Mouse (Mus musculus): ENCODE measurements around the gene Gm20388. TPM values are rescaled to one million over a fixed set of nuclear protein-coding genes. Genes with fewer than 3 reads are reported as not detected.

Gm20388 gene
- total RNA-seq, 2 experiments from 2014 or later = not detected

- peak; percentile 59 to 70 for DNase-seq (ENCODE audit: low spot score in 2 of 2)
Observed at GRCm38 (mm10) chr8:122834971-122835370, 2924.3 kb downstream of the Gm20388 start.

- no peak for DNase-seq (ENCODE audit: low spot score in 2 of 2)
Observed at GRCm38 (mm10) chr8:122836199-122836598, 2925.6 kb downstream of the Gm20388 start.

- DNase-seq (ENCODE audit: low spot score in 2 of 2) = no peak
Observed at GRCm38 (mm10) chr8:122836696-122837095, 2926.1 kb downstream of the Gm20388 start.

DNA sequence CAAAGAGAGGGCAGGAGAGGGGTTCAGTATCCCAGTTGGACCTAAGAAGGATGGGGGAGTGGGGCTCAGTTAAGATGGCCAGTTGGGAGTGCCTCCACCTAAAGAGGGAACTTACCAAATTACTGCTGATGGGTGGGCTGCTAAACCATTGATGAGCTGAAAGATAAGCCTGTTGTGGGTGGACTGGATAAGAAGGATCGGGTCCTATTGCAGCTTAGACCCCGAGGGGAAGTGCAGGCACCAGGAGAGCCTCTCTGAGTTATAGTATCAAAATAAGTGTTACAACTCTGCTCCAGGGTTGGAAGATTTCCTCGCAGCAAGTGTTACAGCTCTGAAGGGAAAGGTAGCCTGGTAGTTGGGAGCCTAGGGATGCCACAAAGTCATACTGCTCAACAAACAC, 2933.5 kb downstream of the Gm20388 start:
- DNase-seq (ENCODE audit: low spot score in 2 of 2) = no peak

GRCm38 (mm10) chr8:122845662-122846061, 2935.0 kb downstream of the Gm20388 start:
- no peak for DNase-seq (ENCODE audit: low spot score in 2 of 2)

DNA sequence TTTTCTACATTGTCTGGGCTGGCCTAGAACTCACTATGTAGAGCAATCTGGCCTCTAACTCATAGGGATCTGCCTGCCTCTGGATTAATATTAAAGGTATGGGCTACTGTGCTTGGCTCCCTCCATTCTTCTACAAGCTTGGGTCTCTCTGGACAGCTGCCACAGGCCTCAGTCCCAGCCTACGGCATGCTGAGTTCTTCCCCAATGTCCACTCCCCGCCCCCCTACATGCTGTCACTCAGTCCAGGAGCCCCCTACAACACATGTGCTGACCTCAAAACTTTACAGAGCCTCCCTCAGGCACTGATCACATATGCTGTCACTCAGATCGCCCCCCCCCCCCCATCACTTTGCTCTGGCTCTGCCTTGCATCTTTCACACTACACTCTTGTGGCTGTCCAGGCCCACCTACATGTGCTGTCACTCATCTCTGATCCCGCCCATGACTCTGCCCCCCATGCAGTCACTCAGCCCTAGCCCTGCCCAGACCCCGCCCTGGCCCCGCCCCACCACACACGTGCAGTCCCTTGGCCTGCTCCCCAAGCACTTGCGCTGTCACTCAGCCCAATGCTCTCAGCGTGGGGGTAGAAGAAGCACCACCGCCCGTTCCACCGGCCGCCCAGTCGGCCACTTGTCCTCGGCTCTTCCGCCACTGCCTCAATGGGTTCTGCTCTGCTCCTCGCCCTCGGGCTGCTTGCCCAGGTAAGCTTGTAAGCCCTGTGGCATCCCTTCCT, 2937.4 kb downstream of the Gm20388 start, which contains the start of gene Cdh15:
Gene Cdh15, plus strand, starts transcription at position 138 of the 733 bp plus-strand sequence.
- peak in 1 of 2 experiments; percentile 41 for DNase-seq (ENCODE audit: low spot score in 2 of 2)

DNA sequence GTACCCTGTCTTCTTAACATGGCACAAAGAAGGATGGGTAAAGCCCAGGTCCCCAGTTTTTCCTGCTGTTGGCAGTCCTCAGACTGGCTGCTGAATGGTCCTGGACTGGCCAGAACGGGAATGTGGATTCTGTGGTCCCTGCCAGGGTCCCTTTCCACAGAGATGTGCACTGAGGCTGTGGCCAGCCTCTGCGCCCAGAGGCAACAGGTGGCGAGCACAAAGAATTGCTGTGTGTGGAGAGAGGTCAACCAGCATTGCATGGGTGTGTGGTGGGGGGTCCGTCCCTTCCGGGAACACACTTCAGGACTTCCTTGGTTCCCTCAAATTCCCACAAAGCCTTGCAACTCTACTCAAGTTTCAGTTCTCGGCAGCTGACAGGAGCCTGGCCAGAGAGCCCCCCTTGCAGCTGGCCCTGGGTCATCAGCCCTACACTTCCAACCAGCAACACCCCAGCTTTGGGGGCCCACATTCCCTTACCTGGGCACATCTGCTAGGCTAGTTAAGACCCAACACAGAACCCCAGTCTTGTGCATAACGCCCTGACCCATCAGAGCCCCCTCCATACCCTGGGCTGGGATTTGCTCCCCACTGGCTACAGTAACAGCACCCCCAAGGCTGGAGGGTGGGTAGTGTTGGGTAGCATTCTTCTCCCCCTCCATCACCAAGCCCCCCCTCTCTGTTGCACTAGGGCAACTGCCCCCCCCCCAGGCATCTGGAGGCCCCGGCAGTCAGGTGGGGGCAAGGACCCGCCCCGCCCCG, 2938.7 kb downstream of the Gm20388 start:
- DNase-seq (ENCODE audit: low spot score in 2 of 2) = no peak

GRCm38 (mm10) chr8:122850641-122851240, 2940.1 kb downstream of the Gm20388 start:
- DNase-seq (ENCODE audit: low spot score in 2 of 2) = no peak

DNA sequence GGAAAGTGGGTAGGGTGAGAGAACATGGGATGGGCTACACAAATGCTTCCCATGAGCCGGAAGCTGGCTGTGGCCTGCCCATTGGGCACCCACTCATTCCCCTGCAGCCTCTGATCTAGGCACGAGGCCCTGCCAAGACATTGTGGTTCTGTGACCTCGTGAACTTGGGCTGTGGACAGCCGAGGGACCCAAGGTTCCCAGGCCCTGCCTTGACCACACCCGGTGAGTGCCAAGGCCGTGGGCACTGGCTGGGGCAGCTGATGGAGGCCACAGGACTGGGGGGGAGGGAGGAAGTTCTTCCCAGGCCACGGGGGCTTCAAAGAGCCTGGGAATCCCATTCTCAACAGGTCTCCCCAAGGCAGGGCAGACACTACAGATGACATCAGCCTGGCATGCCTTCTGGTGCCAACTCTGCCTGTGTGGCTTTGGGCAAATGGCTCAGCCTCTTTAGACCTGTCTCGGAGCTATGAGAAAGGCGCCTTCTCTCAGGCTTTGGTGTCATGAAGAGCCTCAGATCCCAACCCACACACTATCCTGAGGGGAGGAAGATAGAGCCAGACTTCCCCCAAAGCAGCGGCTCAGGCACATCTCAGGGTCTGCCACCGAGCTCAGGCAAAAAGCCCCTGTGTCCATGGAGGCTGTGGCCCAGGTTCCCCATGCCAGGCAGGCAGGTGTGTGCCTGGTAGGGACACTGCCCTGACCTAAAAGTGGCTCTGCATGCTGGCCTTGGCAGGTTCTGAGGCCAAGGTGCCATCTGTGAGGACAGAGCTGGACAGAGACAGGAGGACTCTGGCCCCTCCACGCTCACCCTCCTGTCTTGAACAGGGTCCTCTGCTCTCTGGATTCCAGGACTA, 2941.3 kb downstream of the Gm20388 start:
- DNase-seq (ENCODE audit: low spot score in 2 of 2) = no peak

GRCm38 (mm10) chr8:122852546-122852905, 2941.9 kb downstream of the Gm20388 start:
- no peak for DNase-seq (ENCODE audit: low spot score in 2 of 2)

DNA sequence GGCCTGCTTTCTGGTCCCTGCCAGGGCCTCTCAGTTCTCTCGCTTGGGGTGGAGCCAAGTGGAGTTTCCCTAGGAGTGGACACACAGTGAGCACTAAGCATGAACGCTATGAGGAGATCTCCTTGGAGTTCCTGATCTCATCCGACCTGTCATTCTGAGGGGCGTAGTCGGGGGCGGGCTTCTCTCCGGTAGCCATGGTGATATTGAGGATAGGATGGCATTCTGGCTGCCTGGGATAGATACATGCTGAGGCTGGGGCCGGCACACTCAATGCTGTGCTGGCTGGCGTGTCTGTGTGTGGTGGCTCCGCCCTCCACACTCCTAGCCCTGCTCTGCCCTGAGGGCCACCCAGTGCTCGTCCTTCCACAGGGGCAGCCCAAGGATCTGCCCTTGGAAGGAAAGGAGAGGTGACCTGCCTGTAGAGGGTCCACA, 2942.7 kb downstream of the Gm20388 start:
- peak; percentile 40 to 41 for DNase-seq (ENCODE audit: low spot score in 2 of 2)

DNA sequence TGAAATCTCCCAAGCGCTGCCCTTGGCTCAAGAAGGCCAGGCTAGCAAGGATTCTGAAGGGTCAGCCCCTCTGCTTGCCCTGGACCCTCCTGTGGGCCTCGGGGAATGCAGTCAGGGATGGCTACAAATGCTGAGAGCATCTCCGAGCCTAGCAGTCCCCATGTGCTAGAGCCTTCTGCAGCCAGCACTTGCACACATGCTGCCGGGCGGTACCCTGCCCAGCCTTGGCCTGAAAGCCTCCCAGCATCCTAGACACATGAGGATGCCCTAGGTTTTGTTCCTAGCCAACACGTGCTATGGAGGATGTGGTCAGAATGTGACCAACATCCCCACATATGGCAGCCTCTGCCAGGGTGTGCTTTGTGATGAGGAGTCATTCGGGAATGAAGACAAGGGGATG, 2943.7 kb downstream of the Gm20388 start:
- DNase-seq (ENCODE audit: low spot score in 2 of 2) = no peak

DNA sequence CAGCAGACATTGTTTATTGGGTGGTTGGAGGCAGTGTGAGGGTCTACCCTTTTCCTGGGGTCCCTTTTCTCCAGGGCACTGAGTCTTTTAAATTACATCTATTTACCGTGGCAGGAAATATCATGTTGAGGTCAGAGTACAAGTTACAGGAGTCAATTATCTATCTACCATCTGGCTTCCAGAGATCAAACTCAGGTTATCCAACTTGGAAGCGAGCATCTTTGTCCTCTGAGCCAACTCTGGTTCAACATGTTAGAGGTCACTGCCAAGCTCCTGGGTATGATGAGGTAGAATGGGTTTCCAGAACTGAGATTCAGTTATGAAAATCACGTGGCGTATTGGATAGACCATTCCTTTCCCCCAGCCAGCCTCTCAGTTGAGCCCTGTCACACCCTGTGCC, 2944.5 kb downstream of the Gm20388 start:
- DNase-seq (ENCODE audit: low spot score in 2 of 2) = no peak

- no peak for DNase-seq (ENCODE audit: low spot score in 2 of 2)
Observed at GRCm38 (mm10) chr8:122856288-122856687, 2945.6 kb downstream of the Gm20388 start.

DNA sequence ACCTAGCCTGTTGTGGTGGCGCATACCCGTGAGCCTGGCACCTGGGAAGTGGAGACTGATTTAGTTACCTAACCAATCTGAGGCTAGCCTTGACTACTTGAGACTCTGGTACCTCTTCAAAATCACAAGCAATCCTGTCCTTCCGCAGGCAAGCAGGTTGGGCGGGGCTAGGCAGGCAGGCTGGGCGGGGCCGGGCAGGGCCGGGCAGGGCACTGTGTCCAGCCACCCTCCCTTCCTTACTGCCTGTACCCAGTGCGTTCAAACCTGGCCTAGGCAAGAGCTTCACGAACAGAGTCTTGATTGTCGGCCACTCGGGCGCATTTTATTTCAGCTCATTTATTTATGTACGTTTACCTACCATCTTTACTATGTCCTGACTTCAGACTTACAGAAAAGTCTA, 2949.2 kb downstream of the Gm20388 start:
- DNase-seq (ENCODE audit: low spot score in 2 of 2) = no peak

- no peak for DNase-seq (ENCODE audit: low spot score in 2 of 2)
Observed at GRCm38 (mm10) chr8:122864719-122865129, 2954.1 kb downstream of the Gm20388 start.

DNA sequence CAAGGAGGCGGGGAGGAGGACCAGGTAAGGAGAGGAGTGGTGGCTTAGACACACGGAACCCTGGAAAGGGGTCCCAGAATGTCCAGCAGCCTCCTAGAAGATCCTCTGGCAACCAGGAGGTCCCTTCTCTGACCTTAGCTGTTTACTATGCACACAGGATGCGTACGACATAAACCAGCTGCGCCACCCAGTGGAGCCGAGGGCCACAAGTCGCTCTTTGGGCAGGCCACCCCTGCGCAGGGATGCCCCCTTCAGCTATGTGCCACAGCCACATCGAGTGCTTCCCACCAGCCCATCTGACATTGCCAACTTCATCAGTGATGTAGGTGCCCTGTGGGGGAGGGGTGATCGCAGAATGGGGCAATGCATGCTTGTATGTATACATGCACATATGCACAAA, 2954.8 kb downstream of the Gm20388 start:
- no peak for DNase-seq (ENCODE audit: low spot score in 2 of 2)

DNA sequence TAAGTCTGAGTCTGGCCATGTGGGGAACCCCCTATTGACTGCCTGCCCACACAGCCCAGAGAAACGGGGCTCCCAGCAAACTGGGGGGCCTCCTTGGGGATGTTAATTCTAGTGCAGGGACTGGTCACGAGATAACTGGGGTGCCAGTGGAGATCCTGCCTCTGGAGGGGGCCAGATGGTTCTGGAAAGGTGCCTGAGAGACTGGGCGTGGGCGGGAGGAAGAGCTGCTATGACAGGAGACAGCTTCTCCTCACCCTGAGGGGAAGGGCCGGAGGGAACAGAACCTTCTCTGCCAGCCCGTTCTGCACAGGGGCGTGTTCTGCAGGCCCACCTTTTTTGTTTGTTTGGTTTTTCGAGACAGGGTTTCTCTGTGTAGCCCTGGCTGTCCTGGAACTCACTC, 2955.6 kb downstream of the Gm20388 start:
- DNase-seq (ENCODE audit: low spot score in 2 of 2) = no peak

DNA sequence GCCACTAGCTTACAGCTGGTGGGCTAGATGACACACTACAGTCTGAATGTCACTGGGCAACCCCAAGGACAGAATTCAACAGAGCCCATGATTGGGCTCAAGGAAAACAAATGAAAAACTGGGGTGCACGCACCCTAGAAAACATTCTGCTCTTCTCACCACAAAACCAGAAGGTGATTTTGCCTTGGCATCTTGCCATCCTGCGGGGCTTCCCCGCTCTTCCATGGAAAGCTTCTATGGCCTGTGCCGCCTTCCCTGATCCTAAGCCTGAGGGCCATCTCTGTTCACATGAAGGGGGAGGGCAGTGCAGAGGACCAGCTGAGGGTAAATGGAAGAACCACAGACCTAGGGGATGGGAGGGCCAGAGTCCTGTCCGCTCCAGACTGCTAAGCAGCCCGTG, 2957.3 kb downstream of the Gm20388 start:
- no peak for DNase-seq (ENCODE audit: low spot score in 2 of 2)

DNA sequence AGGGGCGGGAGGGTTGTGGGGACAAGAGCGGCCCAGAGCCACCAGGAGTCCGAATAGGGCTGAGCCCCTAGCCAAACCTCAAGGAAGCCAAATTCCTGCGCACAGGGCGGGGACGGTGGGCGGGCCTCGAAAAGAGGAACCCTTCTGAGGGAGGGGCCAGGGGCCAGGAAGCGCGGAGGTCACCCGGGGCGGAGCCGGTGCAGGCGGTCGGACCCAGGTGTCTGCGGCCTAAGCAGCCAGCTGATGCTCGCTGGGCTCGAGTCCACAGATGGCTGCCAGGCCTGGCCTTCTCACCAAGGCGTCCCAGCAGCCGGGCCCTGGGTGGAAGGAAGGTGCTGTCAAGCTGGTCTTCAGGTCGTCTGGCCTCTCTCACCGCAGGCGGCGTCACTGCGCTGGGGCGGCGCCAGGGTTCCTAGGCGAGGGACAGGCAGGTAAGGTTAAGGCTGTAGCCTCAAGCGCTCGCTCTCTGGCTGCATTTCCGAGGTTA, 2959.8 kb downstream of the Gm20388 start:
- no peak for DNase-seq (ENCODE audit: low spot score in 2 of 2)

- no peak for DNase-seq (ENCODE audit: low spot score in 2 of 2)
Observed at GRCm38 (mm10) chr8:122871663-122872062, 2961.0 kb downstream of the Gm20388 start.
